9 mouse cellular contexts compared by ENCODE assay signal in genomic region chr3:101602511-101603055, GRCm38 (mm10). TPM values are rescaled to one million over a fixed set of nuclear protein-coding genes. Genes with fewer than 3 reads are reported as not detected.
DNase-seq lines count a peak whose midpoint lies in the region; ATAC-seq lines count a peak whose summit lies in the region.
"Had no signal": no experiment of that assay in that cellular context is flagged by ENCODE, and none has a peak within 500 bp of the region (broad histone marks: within the 10 kb centered on the region; RNA-seq: fewer than 3 reads in every experiment).

No protein-coding gene starts in this region.

- H3K4me3 ChIP-seq in embryonic facial prominence, embryonic 13.5 days, result peak overlapping the region; percentile 90
- peak overlapping the region; percentile 97 for H3K4me3 ChIP-seq in midbrain, embryonic 15.5 days

- DNase-seq in kidney, adult 9 months, result peak; percentile 62
- no peak for DNase-seq in kidney, postnatal 36 days
- peak; percentile 46 for DNase-seq in induced T-regulatory cell, adult 2 months (ENCODE audit: low read depth)
- DNase-seq in ovary, adult 18-20 months (ENCODE audit: low spot score), result no peak
- no peak for DNase-seq in layer of hippocampus, adult 9-11 months
- no peak for DNase-seq in layer of hippocampus, postnatal 36 days
- DNase-seq: lung, postnatal 10 days had no signal

- H3K27ac ChIP-seq in embryonic facial prominence, embryonic 13.5 days, result no peak overlapping the region
- no peak overlapping the region for H3K27ac ChIP-seq in midbrain, embryonic 15.5 days

- WGBS in embryonic facial prominence, embryonic 13.5 days, result 64% methylated on average over 4 of the region's 4 CpGs
- WGBS in midbrain, embryonic 15.5 days, result 78% methylated on average over 4 of the region's 4 CpGs

- peak overlapping the region; percentile 93 for H3K9ac ChIP-seq in embryonic facial prominence, embryonic 13.5 days
- 0 out of 2 replicates have a peak overlapping the region, but pooled peaks have one; percentile 92 for H3K9ac ChIP-seq in midbrain, embryonic 15.5 days

- ATAC-seq in embryonic facial prominence, embryonic 13.5 days (ENCODE audit: insufficient number of reproducible peaks, insufficient read depth, low FRiP score, low TSS enrichment, low read depth), result no peak
- no peak for ATAC-seq in midbrain, embryonic 15.5 days (replicated peaks)

- no peaks in the 10 kb centered on the region for H3K27me3 ChIP-seq in embryonic facial prominence, embryonic 13.5 days
- no peaks in the 10 kb centered on the region for H3K27me3 ChIP-seq in midbrain, embryonic 15.5 days (replicated peaks)

- no peaks in the 10 kb centered on the region for H3K9me3 ChIP-seq in embryonic facial prominence, embryonic 13.5 days
- no peaks in the 10 kb centered on the region for H3K9me3 ChIP-seq in midbrain, embryonic 15.5 days

- peak overlapping the region; percentile 83 for H3K4me2 ChIP-seq in embryonic facial prominence, embryonic 13.5 days
- peak overlapping the region; percentile 61 for H3K4me2 ChIP-seq in midbrain, embryonic 15.5 days

- peaks cover 75% of the 10 kb centered on the region for H3K4me1 ChIP-seq in embryonic facial prominence, embryonic 13.5 days
- peaks cover 57% of the 10 kb centered on the region for H3K4me1 ChIP-seq in midbrain, embryonic 15.5 days

- H3K36me3 ChIP-seq in embryonic facial prominence, embryonic 13.5 days, result no peaks in the 10 kb centered on the region
- H3K36me3 ChIP-seq in midbrain, embryonic 15.5 days (replicated peaks), result no peaks in the 10 kb centered on the region

RNA-seq across cellular contexts. Expression of gene Atp1a1, which starts 1.9 kb away (rescaled TPM):
- polyA plus RNA-seq in embryonic facial prominence, embryonic 13.5 days (2015; fragmentation: Nextera tagmentation; extraction: Ambion mirVana), result 61.7 and 65.4 TPM in 2 replicates
- 57.1 and 58.8 TPM in 2 replicates for polyA plus RNA-seq in midbrain, embryonic 15.5 days (2015; fragmentation: Nextera tagmentation; extraction: Ambion mirVana)
- 100 to 1,000 TPM; 462 to 484 TPM for total RNA-seq in layer of hippocampus, postnatal 36 days (2021)

Comparison
In these comparisons a context has a peak if more than half of its experiments do, and no peak if none do; other contexts are left out.
1. DNase-seq: peak in kidney, adult 9 months (single experiment) and induced T-regulatory cell, adult 2 months (single experiment); none in kidney, postnatal 36 days (0 of 2), ovary, adult 18-20 months (single experiment), layer of hippocampus, adult 9-11 months (single experiment) and layer of hippocampus, postnatal 36 days (0 of 2).